Mouse (Mus musculus) gastrocnemius, postnatal 25 days (tissue): Measurements from ENCODE around the gene Tab3. TPM values are rescaled to one million over a fixed set of nuclear protein-coding genes. Genes with fewer than 3 reads are reported as not detected.

Experiments used
- DNase-seq: peaks from one replicate; pipeline ENCODE4 v3.0.0; 2022
- long read RNA-seq, 2 experiments: library from polyadenylated mRNA; stranded (forward); transcript quantifications; one replicate each; pipeline ENCODE4 v2.0.0; 2021
- microRNA-seq, 2 experiments: library from miRNA; unstranded; fragments of <30 nt; microRNA quantifications; one replicate each; pipeline ENCODE4 v1.2.0; 2021; ENCODE audit warnings: borderline replicate concordance in 2 of 2
- total RNA-seq, 2 experiments: library from RNA; stranded (reverse); gene quantifications; 1 replicate in 1 of 2; 2 replicates in 1 of 2; pipeline ENCODE4 v1.2.3; 2021

Tab3 gene
- 1 to 10 TPM; 3.5 to 4.9 TPM for total RNA-seq
- long read RNA-seq, experiment 1, partial matches to known transcripts: 0 of 2 reads
- long read RNA-seq, experiment 1, other reads (novel, unspliced or antisense): 2 of 2 reads
- long read RNA-seq, experiment 2, partial matches to known transcripts: 0 of 2 reads
- long read RNA-seq, experiment 2, other reads (novel, unspliced or antisense): 2 of 2 reads

DNA sequence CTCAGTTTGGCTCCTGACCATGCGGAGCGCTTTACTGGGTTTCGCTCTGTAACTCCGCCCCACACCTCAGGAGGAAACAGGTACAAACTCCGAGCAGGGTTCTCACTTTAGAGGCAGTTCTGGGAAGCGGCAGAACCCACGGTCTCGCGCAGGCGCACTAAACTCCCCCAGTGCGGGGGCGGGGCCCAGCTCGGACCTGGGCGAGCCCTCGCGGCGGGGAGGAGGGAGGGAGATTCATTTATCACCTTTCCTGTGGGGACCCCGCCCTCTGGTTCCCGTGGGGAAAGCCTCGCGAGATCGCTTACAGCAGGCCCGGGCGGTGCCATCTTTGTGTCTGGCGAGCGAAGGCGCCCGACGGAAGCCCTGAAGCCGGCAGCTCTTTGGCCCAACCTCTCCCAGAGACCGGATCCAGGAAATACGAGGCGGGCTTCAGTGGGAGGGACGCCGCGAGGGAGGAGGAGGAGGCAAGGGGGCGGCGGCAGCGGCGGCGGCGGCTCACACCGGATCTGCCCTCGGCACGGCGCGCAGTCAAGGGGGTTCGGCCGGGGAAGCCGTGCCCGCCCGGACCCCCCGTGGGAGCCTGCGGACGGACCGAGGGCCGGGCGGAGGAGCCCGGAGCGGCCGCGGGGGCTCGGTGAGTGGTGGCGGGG is at the start of gene Tab3:
Gene Tab3, plus strand, starts transcription at position 491 of the 650 bp plus-strand sequence.
- DNase-seq: peak; percentile 95

DNA sequence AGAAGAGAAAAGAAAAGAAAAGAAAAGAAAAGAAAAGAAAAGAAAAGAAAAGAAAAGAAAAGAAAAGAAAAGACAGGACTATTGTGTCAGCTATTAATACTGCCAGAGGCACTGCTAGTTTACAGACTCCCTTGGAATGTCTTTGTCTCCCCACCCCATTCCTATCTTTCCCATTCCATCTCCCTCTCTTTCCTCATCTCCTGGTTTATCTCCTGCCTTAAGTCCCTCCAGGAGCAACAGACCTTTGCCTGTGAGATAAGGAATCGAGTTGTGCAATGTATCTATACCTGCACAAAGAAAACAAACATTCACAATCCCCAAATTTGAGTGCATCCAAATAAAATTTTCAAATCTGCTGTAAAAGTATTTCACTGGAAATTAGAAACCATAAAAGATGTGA is 48.3 kb upstream of the Tab3 start:
- DNase-seq: no peak

DNA sequence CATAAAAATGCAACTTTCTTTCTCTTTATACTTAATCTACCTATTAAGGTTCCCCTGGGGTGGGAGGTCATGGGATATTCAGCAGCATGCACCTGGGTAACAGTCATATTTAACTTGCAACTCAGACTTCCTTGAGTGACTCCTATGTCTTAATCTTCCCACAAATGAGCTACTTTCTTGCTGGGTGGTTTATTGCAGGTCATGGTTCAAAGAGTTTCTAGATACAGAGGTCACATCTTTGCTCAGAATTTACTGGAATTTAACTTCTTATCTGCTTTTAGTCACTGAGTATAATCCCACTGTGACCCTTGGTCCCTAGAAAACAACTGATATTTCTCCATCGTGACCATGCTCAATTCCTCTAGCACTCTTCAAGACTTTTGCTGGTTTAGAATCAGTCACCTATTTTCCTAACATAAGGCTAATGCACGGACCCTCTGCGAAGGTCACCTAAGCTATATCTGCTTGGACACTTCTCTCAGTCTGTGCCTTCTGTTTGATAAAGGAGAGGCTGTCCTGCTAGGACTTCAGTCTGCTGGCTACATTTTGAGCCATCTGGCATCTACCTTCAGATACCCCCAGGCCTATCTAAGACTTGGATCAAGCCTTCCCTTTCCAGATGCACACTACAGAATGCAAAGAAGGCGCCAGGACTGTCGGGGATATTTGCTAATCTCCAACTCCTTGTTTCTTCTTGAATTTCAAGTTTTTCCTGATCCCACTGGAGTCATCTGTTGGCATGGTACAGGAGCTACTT is 47.4 kb upstream of the Tab3 start:
- no peak for DNase-seq

DNA sequence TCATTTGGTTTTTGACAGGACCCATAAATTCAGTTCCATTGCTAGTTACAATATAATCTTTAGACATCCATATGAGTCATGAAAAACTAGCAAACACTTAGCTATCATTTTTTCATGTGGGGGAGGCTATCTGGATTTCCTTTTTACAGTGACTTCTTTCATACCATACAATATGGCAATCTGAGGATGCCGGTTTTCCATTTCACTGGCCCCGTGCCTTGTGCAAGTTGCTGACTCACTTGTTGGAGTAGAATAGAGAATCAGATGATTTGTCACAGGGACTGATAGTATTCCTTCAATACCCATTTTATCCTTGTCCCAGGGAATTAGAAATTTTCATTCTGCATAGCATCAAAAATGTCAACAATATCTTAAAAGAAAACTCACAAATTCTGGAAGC is 14.9 kb upstream of the Tab3 start:
- DNase-seq: no peak

DNA sequence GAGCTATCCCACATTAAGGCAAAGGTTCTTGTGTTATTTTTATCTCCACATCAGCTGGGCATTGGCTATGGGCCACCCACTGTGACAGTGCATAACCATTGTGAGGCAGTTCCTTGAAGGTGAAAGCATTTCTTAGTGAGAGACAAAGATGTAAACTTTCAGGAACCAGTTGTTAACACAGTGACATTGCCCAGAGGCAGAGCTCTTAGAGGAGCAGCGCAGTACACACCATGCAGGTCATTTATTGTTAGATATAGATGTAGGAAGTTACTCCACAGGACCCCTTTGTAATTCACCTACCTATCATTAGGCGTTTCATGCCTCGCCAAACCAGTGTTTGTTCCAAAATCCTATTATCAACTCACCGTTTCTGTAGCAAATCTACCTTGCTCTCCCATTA is 7.6 kb upstream of the Tab3 start:
- no peak for DNase-seq

DNA sequence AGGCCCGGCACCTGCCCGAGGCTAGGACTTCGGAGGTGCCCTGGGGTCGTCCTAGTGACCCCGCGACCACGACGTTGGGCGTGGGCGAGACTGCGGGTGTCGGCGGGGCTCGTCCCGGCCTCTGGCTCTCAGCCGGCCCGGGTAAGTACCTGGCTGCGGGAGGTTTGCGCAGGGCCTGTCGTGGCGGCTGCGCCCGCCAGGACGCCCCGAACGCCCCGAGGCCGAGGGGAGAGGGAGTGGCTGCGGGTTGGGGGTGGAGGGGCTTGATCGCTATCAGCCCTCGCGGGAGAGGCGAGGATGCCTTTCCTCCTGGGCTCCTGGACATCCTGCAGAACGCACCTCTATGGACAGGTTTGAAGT is 340 bp downstream of the Tab3 start:
- no peak for DNase-seq

DNA sequence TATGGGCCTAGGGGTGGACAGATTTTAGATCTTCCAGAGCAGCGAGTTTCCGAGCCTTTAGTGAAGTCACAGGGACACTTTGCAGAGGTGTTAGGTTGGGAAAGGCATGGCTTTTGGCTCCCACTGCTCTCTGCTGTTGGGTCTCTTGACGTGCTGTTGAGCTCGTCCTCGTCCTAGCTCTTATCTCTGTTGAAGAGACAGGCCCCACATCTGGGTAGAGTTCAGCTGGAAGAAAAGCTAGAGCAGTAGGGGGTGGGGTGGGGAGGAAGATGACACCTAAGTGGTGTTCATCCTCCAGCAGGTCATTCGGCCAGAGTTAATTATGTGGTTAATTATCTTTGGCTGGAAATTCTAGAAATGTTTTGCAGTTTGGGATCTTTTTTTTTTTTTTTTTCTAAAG is 2.5 kb downstream of the Tab3 start:
- DNase-seq: no peak

DNA sequence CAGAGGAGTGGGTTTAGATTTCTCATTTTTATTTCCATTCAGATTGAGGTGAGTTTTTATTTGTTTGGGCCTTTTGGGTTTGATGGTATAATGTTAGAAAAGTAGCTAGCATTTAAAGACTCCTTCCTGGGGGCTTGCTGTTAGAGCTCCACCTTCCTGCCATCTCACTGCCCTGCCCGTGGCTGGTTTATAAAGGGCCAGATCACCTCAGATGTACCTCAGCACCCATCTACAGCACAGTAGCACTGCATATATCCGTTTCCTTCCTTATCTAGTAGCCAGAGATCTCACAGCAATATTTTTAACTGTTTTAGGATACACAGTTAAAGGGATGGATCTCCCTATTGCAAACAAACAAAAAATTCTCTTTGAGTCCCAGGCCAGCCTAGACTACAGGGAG is 6.9 kb downstream of the Tab3 start:
- DNase-seq: no peak

DNA sequence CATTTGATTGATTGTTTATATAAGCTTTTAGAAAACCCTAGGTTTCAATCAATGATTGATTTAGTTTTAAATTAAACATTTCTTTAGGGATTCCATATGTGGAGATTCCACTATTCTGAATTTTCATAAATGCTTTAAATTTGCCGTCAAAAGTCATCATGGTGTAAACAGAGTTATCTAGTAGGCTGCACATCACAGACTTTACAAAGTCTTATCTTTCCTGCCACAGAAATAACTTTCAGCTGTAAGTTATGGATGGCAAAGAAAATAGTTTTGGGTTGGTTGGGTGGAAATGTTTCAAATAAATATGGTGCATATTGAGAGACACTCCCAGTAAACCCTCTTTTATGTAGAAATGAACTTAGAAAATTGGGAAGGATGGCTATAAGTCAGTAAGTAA is 8.7 kb downstream of the Tab3 start:
- DNase-seq: no peak

DNA sequence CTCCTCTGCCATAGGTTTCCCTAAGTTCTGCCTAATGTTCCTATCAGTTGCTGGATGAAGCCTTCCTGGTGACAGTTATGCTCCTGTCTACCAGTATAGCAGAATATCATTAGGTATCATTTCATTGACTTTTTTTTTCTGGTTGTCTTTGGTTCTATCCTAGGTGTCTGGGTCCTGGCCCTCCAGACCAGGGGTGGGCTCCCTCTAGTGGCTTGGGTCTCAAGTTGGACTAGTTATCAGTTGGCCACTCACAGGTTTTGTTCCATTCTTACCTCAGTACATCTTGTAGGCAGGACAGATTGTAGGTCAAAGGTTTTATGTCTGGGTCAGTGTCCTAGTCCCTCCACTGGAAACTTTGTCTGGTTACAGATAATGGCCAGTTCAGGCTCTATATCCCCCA is 11.8 kb downstream of the Tab3 start:
- DNase-seq: no peak

DNA sequence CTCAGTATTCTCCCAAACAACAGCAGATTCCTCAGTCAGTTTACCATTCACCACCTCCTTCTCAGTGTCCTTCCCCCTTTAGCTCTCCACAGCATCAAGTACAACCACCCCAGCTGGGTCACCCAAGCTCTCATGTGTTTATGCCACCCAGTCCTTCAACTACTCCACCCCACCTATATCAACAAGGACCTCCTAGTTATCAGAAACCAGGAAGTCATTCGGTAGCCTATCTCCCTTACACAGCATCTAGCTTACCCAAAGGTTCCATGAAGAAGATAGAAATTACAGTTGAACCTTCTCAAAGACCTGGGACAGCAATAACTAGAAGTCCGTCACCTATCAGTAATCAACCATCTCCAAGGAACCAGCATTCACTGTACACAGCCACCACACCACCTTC is 40.9 kb downstream of the Tab3 start:
- DNase-seq: no peak

DNA sequence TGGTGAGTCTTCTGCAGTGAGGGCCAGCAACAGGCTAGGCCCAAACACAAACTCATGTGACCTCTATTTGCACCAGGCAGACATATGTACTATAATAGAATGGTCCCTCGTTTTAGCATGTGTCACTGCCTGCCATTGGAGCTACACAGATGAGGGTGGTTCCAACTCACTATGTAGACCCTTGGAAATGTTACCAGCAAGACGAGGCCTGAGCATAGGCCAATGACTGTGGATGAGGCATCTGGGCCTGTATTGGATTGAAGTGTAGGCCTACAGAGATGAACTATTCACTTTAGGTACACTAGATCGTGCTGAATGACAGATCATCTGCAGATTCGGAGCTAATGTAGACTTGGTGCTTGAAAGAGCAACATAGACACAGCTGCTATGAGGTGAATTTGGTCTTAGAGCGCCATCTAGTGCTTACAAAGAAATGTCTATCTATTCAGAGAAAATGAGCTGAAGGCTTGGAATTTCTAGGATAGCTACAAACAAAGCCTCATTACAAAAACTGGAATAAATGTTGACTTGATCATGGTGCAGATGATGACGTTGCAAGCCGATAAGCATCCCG is 72.5 kb downstream of the Tab3 start:
- no peak for DNase-seq

DNA sequence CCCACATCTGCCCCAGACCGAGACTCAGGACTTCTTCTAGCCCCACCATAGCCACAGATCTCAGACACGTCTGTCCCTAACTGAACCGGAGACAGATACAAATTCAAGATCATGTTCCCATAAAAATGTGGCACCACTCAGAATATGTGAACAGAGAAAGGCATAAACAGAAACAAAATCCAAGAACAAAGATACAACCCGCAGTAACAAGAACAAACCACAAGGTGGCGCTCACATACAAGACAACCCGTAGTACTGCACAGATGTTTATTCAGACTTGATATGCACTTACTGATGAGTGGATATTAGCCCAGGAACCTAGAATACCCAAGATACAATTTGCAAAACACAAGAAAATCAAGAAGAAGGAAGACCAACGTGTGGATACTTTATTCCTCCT is 103.0 kb downstream of the Tab3 start:
- DNase-seq: no peak

DNA sequence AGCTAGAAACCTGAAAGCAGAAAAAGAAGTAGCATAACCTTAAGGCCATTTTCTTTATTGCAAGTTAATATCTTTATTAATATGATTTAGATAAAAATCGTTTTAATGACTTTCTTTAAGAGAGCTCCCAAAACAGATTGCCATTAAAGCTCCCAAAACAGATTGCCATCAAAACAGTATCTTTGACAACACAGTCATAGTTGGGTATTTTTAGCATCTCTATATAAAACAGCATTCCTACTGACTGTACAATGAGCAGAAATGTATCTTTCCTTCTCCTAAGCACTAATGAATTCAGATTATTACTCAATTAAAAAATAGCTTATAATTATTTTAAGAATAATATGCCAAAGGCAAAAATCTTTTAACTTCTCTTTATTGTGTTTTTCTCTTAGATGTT is 108.3 kb downstream of the Tab3 start:
- DNase-seq: no peak

DNA sequence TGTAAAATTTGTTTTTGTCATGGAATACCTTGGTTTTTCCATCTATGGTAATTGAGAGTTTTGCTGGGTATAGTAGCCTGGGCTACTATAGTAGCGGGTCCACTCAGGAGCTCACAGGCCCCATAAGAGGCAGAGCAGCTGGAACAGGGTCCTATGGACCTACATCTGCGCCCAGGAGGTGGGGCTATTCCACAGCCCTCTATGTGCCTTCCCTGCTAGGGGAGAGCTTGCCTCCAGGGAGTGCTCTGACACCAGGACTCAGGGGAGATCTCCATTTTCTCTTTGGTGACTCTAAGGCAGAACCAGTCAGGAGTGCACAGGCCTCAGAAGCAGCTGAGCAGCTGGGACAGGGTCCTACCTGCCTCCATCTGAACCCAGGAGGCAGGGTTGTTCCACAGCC is 109.9 kb downstream of the Tab3 start:
- DNase-seq: no peak

Small RNAs within 50 kb of the gene (microRNA-seq; reads per million reads assigned to microRNA genes)
- 0 reads per million in 2 experiments for gene Gm44378

Other genes with a start within 250 kb of the Tab3 start
- 1 to 10 TPM; 1.3 to 3.6 TPM for gene Gk, start 202.8 kb downstream of the Tab3 start, total RNA-seq